Mouse (Mus musculus) heart, embryonic 15.5 days (tissue): Measurements from ENCODE around the gene Pigw. TPM values are rescaled to one million over a fixed set of nuclear protein-coding genes. Genes with fewer than 3 reads are reported as not detected.
"Not testable (repeated sequence)": the region's sequence is repeated elsewhere in the genome, so short reads cannot be mapped to it uniquely, and the experiment has no call there.

ENCODE experiments used
- ATAC-seq: fragments of 200-750 bp; cut with Nextera tagmentation; replicated peaks from 2 replicates; pipeline ENCODE4 v1.8.0; 2017; ENCODE audit warnings: low read depth, moderate TSS enrichment; ENCODE audit not compliant: insufficient number of reproducible peaks, insufficient read depth, low FRiP score
- H3K27ac ChIP-seq: fragments of 300-500 bp; sonication (generic); 2 replicates; pipeline ENCODE4 v1.5.1; 2015; ENCODE audit warnings: mild to moderate bottlenecking, inconsistent platforms
- H3K27me3 ChIP-seq: fragments of 300-500 bp; sonication (generic); 2 replicates; pipeline ENCODE4 v1.6.1; 2015; ENCODE audit warnings: inconsistent platforms
- H3K36me3 ChIP-seq: fragments of 300-500 bp; sonication (generic); 2 replicates; pipeline ENCODE4 v1.6.1; 2015; ENCODE audit warnings: mild to moderate bottlenecking, inconsistent platforms
- H3K4me1 ChIP-seq: fragments of 300-500 bp; sonication (generic); replicated peaks from 2 replicates; pipeline ENCODE4 v1.6.1; 2015; ENCODE audit warnings: inconsistent platforms
- H3K4me2 ChIP-seq: fragments of 300-500 bp; sonication (generic); 2 replicates; pipeline ENCODE4 v1.6.1; 2015; ENCODE audit warnings: inconsistent platforms, mild to moderate bottlenecking, moderate library complexity
- H3K4me3 ChIP-seq: fragments of 300-500 bp; sonication (generic); 2 replicates; pipeline ENCODE4 v1.5.1; 2015; ENCODE audit warnings: mild to moderate bottlenecking, inconsistent platforms
- H3K9ac ChIP-seq: fragments of 300-500 bp; sonication (generic); 2 replicates; pipeline ENCODE4 v1.6.1; 2015; ENCODE audit warnings: mild to moderate bottlenecking, inconsistent platforms
- H3K9me3 ChIP-seq: fragments of 300-500 bp; sonication (generic); replicated peaks from 2 replicates; pipeline ENCODE4 v1.6.1; 2016; ENCODE audit warnings: inconsistent platforms
- WGBS: fragments of 180-500 bp; shearing (Covaris S2); methylation state at CpG from one replicate; pipeline ENCODE4 v1.1.7; 2015; ENCODE audit warnings: mixed read lengths; 5-methylcytosine and 5-hydroxymethylcytosine counted together
- microRNA-seq: library from miRNA; unstranded; fragments of <30 nt; microRNA quantifications from one replicate; pipeline ENCODE4, GENCODE M21; 2016
- polyA plus RNA-seq: library from polyadenylated mRNA; unstranded; fragments of >200 nt; fragmentation: Nextera tagmentation; extraction: Ambion mirVana; gene quantifications from 2 replicates; pipeline ENCODE4 v1.2.1, GENCODE M21; 2015

Pigw gene
- polyA plus RNA-seq, 1 experiment from 2014 or later: 2.4 TPM

DNA sequence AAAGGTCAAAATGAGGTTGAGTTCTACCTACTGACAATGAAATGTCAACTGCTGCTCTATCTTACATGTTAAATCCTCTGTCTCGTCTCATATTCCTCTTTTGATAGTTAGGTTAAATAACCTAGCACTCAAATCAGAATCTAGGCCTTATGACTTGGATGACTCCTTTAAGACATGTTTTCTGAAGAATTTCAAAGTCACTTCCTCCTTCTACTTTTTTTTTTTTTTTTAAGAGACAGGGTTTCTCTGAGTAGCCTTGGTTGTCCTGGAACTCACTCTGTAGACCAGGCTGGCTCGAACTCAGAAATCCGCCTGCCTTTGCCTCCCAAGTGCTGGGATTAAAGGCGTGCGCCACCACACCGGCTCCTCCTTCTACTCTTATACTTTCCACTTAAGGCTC is 24.8 kb downstream of the Pigw start:
- Histone ChIP-seq H3K4me3 (no peak overlapping the region), H3K9ac (no peak overlapping the region), H3K27ac (no peak overlapping the region), H3K9me3 (no peaks in the 10 kb centered on the region), H3K4me2 (no peak overlapping the region), H3K27me3 (no peaks in the 10 kb centered on the region), H3K36me3 (peaks cover 62% of the 10 kb centered on the region), H3K4me1 (no peaks in the 10 kb centered on the region)
- WGBS: 90% methylated on average over 6 of the region's 6 CpGs
- ATAC-seq: no peak

DNA sequence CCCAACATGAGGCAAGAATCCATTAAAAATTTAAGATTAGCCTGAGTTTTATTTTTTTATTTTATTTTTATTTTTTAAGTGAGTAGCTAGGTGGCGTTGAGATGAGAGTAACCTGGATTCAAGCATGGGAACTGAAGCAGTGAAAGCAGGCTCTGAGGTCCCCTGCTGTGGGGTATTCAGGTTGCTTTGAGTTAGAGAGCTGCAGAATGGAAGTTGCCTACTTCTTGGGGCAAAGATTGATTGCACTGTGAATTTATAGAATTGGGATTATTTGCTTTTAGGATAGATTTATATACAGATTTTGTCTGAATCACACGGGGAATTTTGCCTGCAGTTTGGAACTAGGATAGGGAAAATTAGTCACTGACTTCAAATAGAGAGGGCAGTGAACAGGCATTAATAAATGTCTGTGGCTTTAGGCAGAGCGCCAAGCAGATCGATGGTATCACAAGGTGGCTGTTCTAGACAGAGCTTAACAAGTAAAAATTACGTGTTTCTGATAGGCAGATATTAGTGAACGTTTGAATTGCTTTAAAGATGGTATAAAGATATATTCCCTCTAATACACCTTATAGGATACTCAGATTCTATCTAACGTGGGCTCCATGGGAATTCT is 32.5 kb downstream of the Pigw start:
- Histone ChIP-seq H3K4me1 (no peaks in the 10 kb centered on the region), H3K27me3 (no peaks in the 10 kb centered on the region), H3K9ac (no peak overlapping the region), H3K4me3 (no peak overlapping the region), H3K27ac (no peak overlapping the region), H3K4me2 (no peak overlapping the region), H3K9me3 (no peaks in the 10 kb centered on the region), H3K36me3 (peaks cover 74% of the 10 kb centered on the region)
- WGBS: 82% methylated on average over 7 of the region's 7 CpGs
- ATAC-seq: no peak

DNA sequence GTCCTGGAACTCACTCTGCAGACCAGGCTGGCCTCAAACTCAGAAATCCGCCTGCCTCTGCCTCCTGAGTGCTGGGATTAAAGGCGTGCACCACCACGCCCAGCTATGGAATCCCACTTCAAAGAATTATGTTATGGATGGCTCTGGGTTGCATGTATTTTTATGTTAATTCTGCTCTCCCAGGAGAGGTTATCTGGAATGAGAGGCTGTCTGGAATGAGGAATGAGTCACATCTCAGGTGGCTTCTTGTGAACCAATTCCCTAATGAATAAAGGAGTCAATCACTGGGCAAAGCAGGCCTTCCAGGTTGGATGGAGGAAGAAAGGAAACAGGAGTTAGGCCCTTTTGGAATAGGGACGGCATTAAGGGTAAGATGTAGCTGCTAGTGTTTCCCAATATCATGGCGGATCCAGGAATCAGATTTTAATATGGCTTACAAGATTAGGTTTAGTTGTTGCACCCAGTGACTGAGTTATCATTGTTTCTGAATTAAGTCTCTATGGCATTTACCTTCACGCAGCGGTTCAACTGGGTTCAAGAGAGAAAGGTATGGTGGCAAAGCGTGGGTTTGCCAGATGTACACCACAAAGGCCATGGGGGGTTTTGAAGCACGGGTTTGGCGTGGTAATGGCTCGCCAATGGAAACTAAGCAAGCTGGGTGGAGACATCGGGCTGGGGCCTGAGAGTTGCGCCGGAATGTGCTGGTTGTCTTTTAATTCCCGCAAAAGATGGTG is 33.2 kb downstream of the Pigw start:
- WGBS: 95% methylated on average over 15 of the region's 15 CpGs
- H3K36me3 ChIP-seq: peaks cover 71% of the 10 kb centered on the region
- no peak overlapping the region for H3K4me3 ChIP-seq
- no peak overlapping the region for H3K4me2 ChIP-seq
- no peak overlapping the region for H3K27ac ChIP-seq
- H3K9ac ChIP-seq: no peak overlapping the region
- no peaks in the 10 kb centered on the region for H3K4me1 ChIP-seq
- no peaks in the 10 kb centered on the region for H3K9me3 ChIP-seq
- no peak for ATAC-seq
- no peaks in the 10 kb centered on the region for H3K27me3 ChIP-seq

DNA sequence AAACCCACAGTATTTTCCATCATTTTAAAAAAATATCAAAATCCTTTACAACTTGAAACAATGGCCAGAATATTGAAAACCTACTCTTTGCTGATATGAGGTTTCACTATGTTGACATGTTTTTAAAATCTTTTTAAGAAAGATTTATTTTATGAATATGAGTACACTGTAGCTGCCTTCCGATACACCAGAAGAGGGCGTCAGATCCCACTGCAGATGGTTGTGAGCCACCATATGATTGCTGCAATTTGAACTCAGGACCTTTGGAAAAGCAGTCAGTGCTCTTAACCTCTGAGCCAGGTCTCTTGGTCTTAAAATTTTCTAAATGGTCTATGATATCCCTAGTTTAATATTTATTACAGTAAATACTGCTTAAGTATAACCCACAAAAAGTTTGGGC is 40.8 kb downstream of the Pigw start:
- 92% methylated on average over 2 of the region's 2 CpGs for WGBS

DNA sequence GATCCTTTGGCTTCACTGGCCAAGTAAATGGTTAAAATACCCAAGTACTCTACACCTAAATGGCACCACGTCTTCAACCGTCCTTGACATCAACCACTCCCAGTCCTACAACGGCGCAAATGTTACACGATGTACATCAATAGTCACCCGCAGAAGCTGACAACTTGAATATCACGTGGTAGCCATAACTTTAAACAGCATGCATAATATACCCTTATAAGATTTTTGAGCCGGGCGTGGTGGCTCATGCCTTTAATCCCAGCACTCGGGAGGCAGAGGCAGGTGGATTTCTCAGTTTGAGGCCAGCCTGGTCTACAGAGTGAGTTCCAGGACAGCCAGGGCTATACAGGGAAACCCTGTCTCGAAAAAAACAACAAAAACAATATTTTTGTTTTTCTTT is 50.6 kb downstream of the Pigw start:
- Histone ChIP-seq H3K36me3 (peaks cover 27% of the 10 kb centered on the region), H3K4me2 (peak overlapping the region; percentile 87), H3K9ac (peak overlapping the region; percentile 88; the same call in 1 of the 2 replicates), H3K27ac (peak overlapping the region; percentile 96), H3K4me1 (peaks cover 30% of the 10 kb centered on the region), H3K4me3 (peak overlapping the region; percentile 92)
- 67% methylated on average over 11 of the region's 11 CpGs for WGBS
- not testable (repeated sequence) for H3K27me3 ChIP-seq, H3K9me3 ChIP-seq, ATAC-seq

More for the DNA sequence above, 40.8 kb downstream of the Pigw start:
- Histone ChIP-seq H3K27me3 (no peaks in the 10 kb centered on the region), H3K4me2 (no peak overlapping the region), H3K4me1 (no peaks in the 10 kb centered on the region), H3K9ac (no peak overlapping the region), H3K36me3 (peaks cover 81% of the 10 kb centered on the region), H3K9me3 (no peaks in the 10 kb centered on the region), H3K4me3 (no peak overlapping the region), H3K27ac (no peak overlapping the region)
- ATAC-seq: no peak

DNA sequence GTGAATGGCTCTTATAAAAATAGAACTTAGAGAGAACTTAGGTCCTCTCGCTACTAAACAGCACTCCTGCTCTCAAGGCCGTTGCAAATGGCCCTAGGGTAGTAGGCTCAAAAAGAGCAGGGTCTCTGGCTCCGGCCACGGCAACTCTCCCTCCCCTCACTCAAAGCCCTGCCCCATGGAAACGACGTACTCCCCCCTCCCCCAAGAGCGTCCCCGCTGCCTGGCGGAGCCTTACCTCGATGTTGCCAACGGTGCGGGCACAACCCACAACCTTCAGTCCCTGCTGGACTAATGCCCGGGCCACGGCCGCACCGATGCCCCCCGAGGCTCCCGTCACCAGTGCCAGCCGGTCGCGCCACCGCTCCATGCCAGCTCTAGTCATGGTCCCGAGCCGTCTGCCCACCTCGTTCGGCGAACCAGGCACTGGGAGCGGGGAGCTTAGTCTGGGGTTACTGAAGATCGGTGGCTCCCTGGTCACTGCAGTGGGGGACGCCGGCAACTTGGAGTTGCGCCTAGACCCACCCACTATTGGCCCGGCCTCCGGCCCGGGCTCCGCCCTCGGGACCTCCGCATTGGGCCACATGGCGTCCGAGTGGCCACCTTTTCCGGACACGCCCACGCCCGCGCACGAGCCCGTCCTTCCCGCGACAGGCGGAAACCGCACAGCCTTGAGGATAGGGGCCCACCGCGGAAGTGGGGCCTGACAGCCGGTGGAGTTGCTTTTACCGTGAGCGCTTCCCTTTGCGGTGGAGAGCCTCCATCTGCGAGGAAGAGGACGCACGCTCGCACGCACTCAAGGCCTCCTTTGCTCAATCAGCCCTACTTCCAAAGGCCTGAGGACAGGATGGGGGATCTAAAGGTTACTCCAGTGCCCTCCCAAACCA is 51.3 kb downstream of the Pigw start, which contains the start of gene Dhrs11:
TSS of gene Dhrs11 (minus strand) at position 479 of the 884 bp plus-strand sequence.
- no peaks in the 10 kb centered on the region for H3K9me3 ChIP-seq
- H3K36me3 ChIP-seq: peaks cover 20% of the 10 kb centered on the region
- H3K27me3 ChIP-seq: no peaks in the 10 kb centered on the region
- H3K27ac ChIP-seq: peak within 1 kb of the TSS; percentile 96
- WGBS: under 1% methylated on average over 62 of the region's 62 CpGs
- peak within 1 kb of the TSS; percentile 92 for H3K4me3 ChIP-seq
- H3K9ac ChIP-seq: peak within 1 kb of the TSS; percentile 88
- peak within 1 kb of the TSS; percentile 87 for H3K4me2 ChIP-seq
- peak; percentile 93 for ATAC-seq
- H3K4me1 ChIP-seq: peaks cover 37% of the 10 kb centered on the region

DNA sequence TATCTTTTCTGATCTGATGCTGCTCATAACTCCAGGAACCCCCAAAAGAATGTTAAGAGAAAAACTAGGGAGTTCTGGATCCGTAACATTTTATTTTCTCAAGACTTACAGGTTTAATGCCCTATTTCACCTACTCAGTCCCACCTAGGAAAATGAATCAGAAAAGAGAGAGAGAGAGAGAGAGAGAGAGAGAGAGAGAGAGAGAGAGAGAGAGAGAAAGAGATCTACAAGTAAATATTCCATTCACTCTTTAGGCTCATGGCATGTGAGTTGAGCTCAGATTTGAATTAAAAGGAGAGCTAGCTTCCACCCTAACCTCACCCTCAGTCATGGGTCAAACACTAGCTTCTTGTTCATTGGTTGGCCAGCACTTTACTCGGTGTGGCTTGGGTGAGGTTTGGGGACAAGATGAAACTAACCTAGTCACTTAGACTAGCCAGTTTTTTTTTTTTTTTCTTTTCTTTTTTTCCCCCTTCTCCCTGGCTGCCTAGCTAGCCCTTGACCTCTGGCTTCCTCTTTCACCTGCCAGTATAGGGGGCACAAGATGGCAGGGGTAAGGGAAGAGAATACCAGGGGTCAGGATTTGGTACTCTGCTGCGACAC is 52.1 kb downstream of the Pigw start:
- Histone ChIP-seq H3K27ac (peak overlapping the region; percentile 96), H3K9me3 (no peaks in the 10 kb centered on the region), H3K27me3 (no peaks in the 10 kb centered on the region), H3K9ac (peak overlapping the region; percentile 88), H3K36me3 (peaks cover 17% of the 10 kb centered on the region), H3K4me1 (peaks cover 45% of the 10 kb centered on the region), H3K4me2 (peak overlapping the region; percentile 87), H3K4me3 (peak overlapping the region; percentile 92)
- WGBS: 35% methylated on average over 3 of the region's 3 CpGs
- ATAC-seq: no peak

DNA sequence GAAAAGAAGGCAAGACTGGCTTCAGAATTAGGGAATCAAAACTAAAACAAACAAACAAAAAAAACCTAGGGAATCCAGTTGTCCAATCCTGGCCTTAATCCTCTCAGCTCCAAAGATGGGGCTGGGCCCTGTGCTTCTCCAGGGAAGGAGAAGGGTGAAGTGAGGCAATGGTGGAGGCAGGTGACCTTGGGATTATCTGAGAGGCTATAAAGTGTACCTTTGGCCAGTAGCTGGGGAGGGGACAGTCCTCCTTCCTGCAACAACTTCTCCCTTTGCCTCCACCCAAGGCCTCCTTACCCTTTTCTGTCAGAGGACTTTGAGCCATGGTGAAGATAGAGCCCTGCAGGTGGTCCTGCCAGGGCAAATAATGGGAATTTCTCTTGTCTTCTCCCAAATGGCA is 52.6 kb downstream of the Pigw start:
- peaks cover 17% of the 10 kb centered on the region for H3K36me3 ChIP-seq
- H3K9ac ChIP-seq: peak overlapping the region; percentile 19; the same call in 1 of the 2 replicates
- no peak for ATAC-seq
- H3K4me2 ChIP-seq: peak overlapping the region; percentile 87
- H3K4me1 ChIP-seq: peaks cover 50% of the 10 kb centered on the region
- H3K4me3 ChIP-seq: peak overlapping the region; percentile 92
- no peaks in the 10 kb centered on the region for H3K9me3 ChIP-seq
- peak overlapping the region; percentile 96 for H3K27ac ChIP-seq
- no peaks in the 10 kb centered on the region for H3K27me3 ChIP-seq

Small RNA genes lying within 50 kb of the gene (microRNA-seq; reads per million reads assigned to microRNA genes)
- gene Gm23564: not detected

Other genes starting within 250 kb of the Pigw start
- 19.7 and 22.5 TPM in 2 replicates for gene Mrm1, start 60.8 kb downstream of the Pigw start, polyA plus RNA-seq
- gene Dhrs11, start 51.3 kb downstream of the Pigw start, polyA plus RNA-seq: 59.0 and 62.3 TPM in 2 replicates
- gene Ggnbp2, start 9.5 kb downstream of the Pigw start, polyA plus RNA-seq: 47.2 and 53.1 TPM in 2 replicates
- 5.4 and 6.7 TPM in 2 replicates for gene Myo19, start 137 bp downstream of the Pigw start, polyA plus RNA-seq
- 31.4 and 36.2 TPM in 2 replicates for gene Znhit3, start 36.1 kb upstream of the Pigw start, polyA plus RNA-seq
- gene Car4, start 77.5 kb upstream of the Pigw start, polyA plus RNA-seq: 0.60 and 0.90 TPM in 2 replicates